Mouse (Mus musculus) CH12.LX (cell line): Measurements from ENCODE around the gene Dusp5. TPM values are rescaled to one million over a fixed set of nuclear protein-coding genes. Genes with fewer than 3 reads are reported as not detected.
A peak's percentile ranks its signal among the peaks of the same experiment; 100 is the strongest.

Experiments
- DNase-seq: peaks from one replicate; pipeline ENCODE4 v3.0.0-alpha.2; 2013; ENCODE audit errors: extremely low read depth
- H3K27ac ChIP-seq: 2 replicates; pipeline ENCODE4 v1.5.1; 2012; ENCODE audit warnings: low read depth, mild to moderate bottlenecking, control low read depth, moderate library complexity; ENCODE audit not compliant: insufficient read depth
- H3K27me3 ChIP-seq: replicated peaks from 2 replicates; pipeline ENCODE3; 2012; ENCODE audit warnings: inconsistent platforms
- H3K36me3 ChIP-seq, 2 experiments: replicated peaks in 1 of 2; 2 replicates each; pipeline versions ENCODE3 to v1.6.1; 2012; ENCODE audit warnings: inconsistent platforms in 1 of 2, low read length in 1 of 2, mild to moderate bottlenecking in 1 of 2, mixed read lengths in 1 of 2, moderate library complexity in 1 of 2; ENCODE audit not compliant: control insufficient read depth in 1 of 2, insufficient read depth in 1 of 2
- H3K4me1 ChIP-seq, 2 experiments: 2 replicates each; pipeline ENCODE4 v1.6.1; 2012; ENCODE audit warnings: inconsistent platforms in 1 of 2, moderate library complexity in 1 of 2; ENCODE audit not compliant: insufficient read depth in 2 of 2, control insufficient read depth in 1 of 2
- H3K4me2 ChIP-seq: 2 replicates; pipeline ENCODE4 v1.6.1; 2012; ENCODE audit warnings: low read depth, mild to moderate bottlenecking, control low read depth; ENCODE audit not compliant: poor library complexity, insufficient read depth, severe bottlenecking
- H3K4me3 ChIP-seq, 3 experiments: fragments of 150-350 bp in 1 of 3; sonication (generic) in 1 of 3; replicated peaks in 1 of 3; 2 replicates each; pipeline versions ENCODE3 to v1.5.1; 2011 to 2012; ENCODE audit warnings: low read depth in 2 of 3, low read length in 2 of 3, mild to moderate bottlenecking in 2 of 3, moderate library complexity in 2 of 3, control low read depth in 1 of 3, improper control_type of control experiment in 1 of 3, inconsistent platforms in 1 of 3, mixed read lengths in 1 of 3; ENCODE audit not compliant: poor library complexity in 1 of 3
- H3K79me2 ChIP-seq: replicated peaks from 2 replicates; pipeline ENCODE4 v1.6.1; 2012; ENCODE audit warnings: mild to moderate bottlenecking, moderate library complexity; ENCODE audit not compliant: control insufficient read depth, poor library complexity, insufficient read depth, severe bottlenecking; ENCODE audit errors: extremely low read depth
- H3K9ac ChIP-seq: 2 replicates; pipeline ENCODE4 v1.6.1; 2012; ENCODE audit warnings: low read depth, mild to moderate bottlenecking, control low read depth, moderate library complexity; ENCODE audit not compliant: insufficient read depth
- H3K9me3 ChIP-seq: replicated peaks from 2 replicates; pipeline ENCODE3; 2012; ENCODE audit warnings: low read length, inconsistent platforms, mixed read lengths
- BHLHE40 ChIP-seq: IDR thresholded peaks from 2 replicates; pipeline ENCODE4 v1.6.1; 2011; ENCODE audit warnings: mild to moderate bottlenecking, low read depth, low read length, improper control_type of control experiment
- CHD2 ChIP-seq: IDR thresholded peaks from 2 replicates; pipeline ENCODE4 v1.6.1; 2011; ENCODE audit warnings: low read length, improper control_type of control experiment
- CTCF ChIP-seq, 2 experiments: IDR thresholded peaks in 1 of 2; conservative IDR thresholded peaks in 1 of 2; 2 replicates each; pipeline ENCODE4 v1.5.1; 2011 to 2012; ENCODE audit warnings: low read depth in 2 of 2, low read length in 2 of 2, improper control_type of control experiment in 1 of 2, inconsistent platforms in 1 of 2, mild to moderate bottlenecking in 1 of 2, moderate library complexity in 1 of 2
- EP300 ChIP-seq: IDR thresholded peaks from 2 replicates; pipeline ENCODE4 v1.6.1; 2011; ENCODE audit warnings: low read length, improper control_type of control experiment
- ETS1 ChIP-seq: conservative IDR thresholded peaks from 2 replicates; pipeline ENCODE4 v1.6.1; 2012; ENCODE audit warnings: low read depth, mild to moderate bottlenecking, inconsistent platforms, low read length, improper control_type of control experiment, moderate library complexity
- GABPA ChIP-seq: IDR thresholded peaks from 2 replicates; pipeline ENCODE4 v1.6.1; 2012; ENCODE audit warnings: low read depth, low read length, improper control_type of control experiment, inconsistent platforms; ENCODE audit not compliant: insufficient replicate concordance
- IRF4 ChIP-seq: IDR thresholded peaks from 2 replicates; pipeline ENCODE4 v1.6.1; 2014; ENCODE audit warnings: low read depth, mild to moderate bottlenecking, inconsistent platforms, low read length, improper control_type of control experiment
- JUN ChIP-seq: IDR thresholded peaks from 2 replicates; pipeline ENCODE4 v1.6.1; 2011; ENCODE audit warnings: low read depth, mild to moderate bottlenecking, low read length, improper control_type of control experiment, moderate library complexity; ENCODE audit not compliant: insufficient read depth
- JUND ChIP-seq: conservative IDR thresholded peaks from 2 replicates; pipeline ENCODE4 v1.6.1; 2011; ENCODE audit warnings: low read depth, low read length, improper control_type of control experiment
- MAZ ChIP-seq: IDR thresholded peaks from 2 replicates; pipeline ENCODE4 v1.6.1; 2012; ENCODE audit warnings: low read depth, mild to moderate bottlenecking, inconsistent platforms, low read length, improper control_type of control experiment, moderate library complexity
- MEF2A ChIP-seq: IDR thresholded peaks from 2 replicates; pipeline ENCODE4 v1.6.1; 2014; ENCODE audit warnings: low read depth, mild to moderate bottlenecking, inconsistent platforms, low read length, improper control_type of control experiment, borderline replicate concordance
- MYC ChIP-seq: IDR thresholded peaks from 2 replicates; pipeline ENCODE4 v1.6.1; 2011; ENCODE audit warnings: low read depth, mild to moderate bottlenecking, improper control_type of control experiment, low read length
- NELFE ChIP-seq: IDR thresholded peaks from 2 replicates; pipeline ENCODE4 v1.6.1; 2011; ENCODE audit warnings: low read depth, low read length, improper control_type of control experiment
- POLR2A ChIP-seq: IDR thresholded peaks from 2 replicates; pipeline ENCODE4 v1.6.1; 2011; ENCODE audit warnings: low read depth, mild to moderate bottlenecking, improper control_type of control experiment, low read length
- POLR2AphosphoS2 ChIP-seq: IDR thresholded peaks from 2 replicates; pipeline ENCODE4 v1.6.1; 2011; ENCODE audit warnings: low read depth, low read length, improper control_type of control experiment
- TCF12 ChIP-seq: IDR thresholded peaks from 2 replicates; pipeline ENCODE4 v1.6.1; 2014; ENCODE audit warnings: low read depth, mild to moderate bottlenecking, inconsistent platforms, low read length, improper control_type of control experiment
- USF1 ChIP-seq: IDR thresholded peaks from 2 replicates; pipeline ENCODE4 v1.6.1; 2014; ENCODE audit warnings: low read depth, mild to moderate bottlenecking, inconsistent platforms, low read length, improper control_type of control experiment
- USF2 ChIP-seq: conservative IDR thresholded peaks from 2 replicates; pipeline ENCODE4 v1.6.1; 2011; ENCODE audit warnings: low read depth, low read length, improper control_type of control experiment
- ZKSCAN1 ChIP-seq: IDR thresholded peaks from 2 replicates; pipeline ENCODE4 v1.6.1; 2012; ENCODE audit warnings: low read depth, inconsistent platforms, low read length, improper control_type of control experiment, borderline replicate concordance
- dilution Hi-C: fragments of 300-500 bp; cut with MboI; formaldehyde crosslinking; loops from 2 replicates; pipeline ENCODE4 v1.14.3; 2020; ENCODE audit warnings: low sequenced_read_pairs; ENCODE audit not compliant: extremely low pct_unique_long_range_greater_than_20kb, extremely low pct_ligation_motif_present
- in situ Hi-C: fragments of 300-500 bp; cut with MboI; formaldehyde crosslinking; loops from 3 replicates; pipeline ENCODE4 v1.14.3; 2019; ENCODE audit warnings: low sequenced_read_pairs, low pct_ligation_motif_present, low pct_unique_long_range_greater_than_20kb, mixed read lengths
- polyA plus RNA-seq: library from polyadenylated mRNA; unstranded; fragments of >175 nt; gene quantifications from 2 replicates; pipeline ENCODE4 v1.2.1, GENCODE M21; 2012; ENCODE audit warnings: low read depth; ENCODE audit not compliant: insufficient read length
- total RNA-seq, 2 experiments: library from RNA; depleted of rRNA; stranded (reverse); fragments of 300-350 nt in 1 of 2; fragments of >200 nt in 1 of 2; gene quantifications; 2 replicates each; pipeline ENCODE4 v1.2.3; 2012 to 2014

Dusp5 gene
- total and polyA plus RNA-seq, 3 experiments, result 10.6 to 18.2 (median 13.2) TPM

GRCm38 (mm10) chr19:53479590-53479989 is 49.3 kb upstream of the Dusp5 start:
- peak; percentile 88 for DNase-seq
- in situ Hi-C loops, result no loop called here
- H3K4me3 ChIP-seq, result no peak overlapping the region

GRCm38 (mm10) chr19:53482093-53482492 is 46.8 kb upstream of the Dusp5 start:
- no peak overlapping the region for H3K4me2 ChIP-seq
- H3K79me2 ChIP-seq, result no peaks in the 10 kb centered on the region
- no peak overlapping the region for H3K9ac ChIP-seq
- dilution Hi-C loops, result no loop called here
- no peaks in the 10 kb centered on the region for H3K27me3 ChIP-seq
- in situ Hi-C loops, result no loop called here
- no peaks in the 10 kb centered on the region for H3K9me3 ChIP-seq
- DNase-seq, result no peak
- TF ChIP-seq BHLHE40, result no peak
- no peak for TF ChIP-seq JUN
- TF ChIP-seq POLR2AphosphoS2, result no peak
- TF ChIP-seq GABPA, result no peak
- TF ChIP-seq IRF4, result no peak
- TF ChIP-seq USF2, result no peak
- TF ChIP-seq MEF2A, result no peak
- TF ChIP-seq ZKSCAN1, result no peak
- TF ChIP-seq MAZ, result no peak
- no peak for TF ChIP-seq EP300
- TF ChIP-seq POLR2A, result no peak
- TF ChIP-seq JUND, result no peak
- no peak for TF ChIP-seq CTCF (conservative IDR thresholded peaks at IDR 0.05 in 1 of 2, IDR thresholded peaks at IDR 0.05 in 1 of 2; ENCODE audit: low read depth in 2 of 2, low read length in 2 of 2)
- no peak for TF ChIP-seq MYC
- TF ChIP-seq NELFE, result no peak
- TF ChIP-seq TCF12, result no peak
- TF ChIP-seq CHD2, result no peak
- H3K4me1 ChIP-seq, result peaks cover 13 to 29% of the 10 kb centered on the region in 2 experiments
- no peak overlapping the region for H3K27ac ChIP-seq
- no peak overlapping the region for H3K4me3 ChIP-seq
- H3K36me3 ChIP-seq, result no peaks in the 10 kb centered on the region

More at GRCm38 (mm10) chr19:53479590-53479989, 49.3 kb upstream of the Dusp5 start:
- dilution Hi-C loops, result no loop called here
- TF ChIP-seq MYC, result 0 out of 2 replicates have a peak, but pooled peaks have one; percentile 14
- peak; percentile 22; the same call in 1 of the 2 replicates for TF ChIP-seq BHLHE40
- no peak for TF ChIP-seq USF1
- peak; percentile 33; the same call in 1 of the 2 replicates for TF ChIP-seq MEF2A
- peak; percentile 25; the same call in 1 of the 2 replicates for TF ChIP-seq TCF12
- peak; percentile 88 for TF ChIP-seq CHD2
- TF ChIP-seq ETS1, result peak; percentile 64; the same call in 1 of the 2 replicates
- no peak for TF ChIP-seq JUN
- TF ChIP-seq, all 38 proteins: peak for 6
- Histone ChIP-seq H3K27ac (peak overlapping the region; percentile 10; the same call in 1 of the 2 replicates), H3K9me3 (no peaks in the 10 kb centered on the region), H3K4me1 (peaks cover 16 to 28% of the 10 kb centered on the region in 2 experiments), H3K4me2 (0 out of 2 replicates have a peak overlapping the region, but pooled peaks have one; percentile 1), H3K9ac (0 out of 2 replicates have a peak overlapping the region, but pooled peaks have one; percentile 12), H3K79me2 (no peaks in the 10 kb centered on the region), H3K36me3 (no peaks in the 10 kb centered on the region), H3K27me3 (no peaks in the 10 kb centered on the region)
